Mouse (Mus musculus) layer of hippocampus, adult 6 months (tissue): ENCODE data around the gene Rab15. TPM values are rescaled to one million over a fixed set of nuclear protein-coding genes. Genes with fewer than 3 reads are reported as not detected.

Experiments used
- long read RNA-seq, 2 experiments: library from polyadenylated mRNA; unstranded; transcript quantifications; one replicate each; pipeline ENCODE4 v2.0.0; 2019 to 2020
- polyA plus RNA-seq: library from polyadenylated mRNA; unstranded; fragments of <200 nt; fragmentation: Nextera tagmentation; gene quantifications from 2 replicates; pipeline ENCODE4 v1.2.3, GENCODE M21; 2021

Rab15 gene
- polyA plus RNA-seq, result 85.1 and 101 TPM in 2 replicates
- long read RNA-seq, experiment 1, transcript Rab15-201 (7 exons, 3,158 nt), result major isoform, 225 of 277 reads
- long read RNA-seq, experiment 1, partial matches to known transcripts, result 7 of 277 reads
- long read RNA-seq, experiment 1, other reads (novel, unspliced or antisense), result 44 of 277 reads
- long read RNA-seq, experiment 2, transcript Rab15-207 (2 exons, 797 nt), result minor isoform, 5 of 1,186 reads
- long read RNA-seq, experiment 2, transcript Rab15-201 (7 exons, 3,158 nt), result major isoform, 1,083 of 1,186 reads
- long read RNA-seq, experiment 2, partial matches to known transcripts, result 8 of 1,186 reads
- long read RNA-seq, experiment 2, other reads (novel, unspliced or antisense), result 88 of 1,186 reads

GRCm38 (mm10) chr12:76822651-76823041 is at the start of gene Rab15:
Gene Rab15, minus strand, starts transcription at chr12:76822908.

GRCm38 (mm10) chr12:76795350-76795749 is 27.4 kb downstream of the Rab15 start, which contains the start of gene Gpx2:
Gene Gpx2, minus strand, starts transcription at chr12:76795554.

GRCm38 (mm10) chr12:76765354-76765851 is 57.3 kb downstream of the Rab15 start, which contains the start of the genes Churc1 and Fntb:
Gene Churc1, plus strand, starts transcription at chr12:76765538.
Gene Fntb, plus strand, starts transcription at chr12:76765589.

Other genes with a start within 250 kb of the Rab15 start
- 10.2 and 11.1 TPM in 2 replicates for gene Sptb, start 112.4 kb downstream of the Rab15 start, polyA plus RNA-seq
- gene Churc1, start 57.4 kb downstream of the Rab15 start, polyA plus RNA-seq, result 228 and 286 TPM in 2 replicates
- gene Fntb, start 57.3 kb downstream of the Rab15 start, polyA plus RNA-seq, result 14.2 and 14.9 TPM in 2 replicates
- 0.14 TPM in 1 of 2 replicates, not detected in the other for gene Gpx2, start 27.4 kb downstream of the Rab15 start, polyA plus RNA-seq
- 30.6 and 32.5 TPM in 2 replicates for gene Max, start 139.3 kb upstream of the Rab15 start, polyA plus RNA-seq